Comparison of ENCODE assay signal across 7 mouse cellular contexts in the genomic region with DNA sequence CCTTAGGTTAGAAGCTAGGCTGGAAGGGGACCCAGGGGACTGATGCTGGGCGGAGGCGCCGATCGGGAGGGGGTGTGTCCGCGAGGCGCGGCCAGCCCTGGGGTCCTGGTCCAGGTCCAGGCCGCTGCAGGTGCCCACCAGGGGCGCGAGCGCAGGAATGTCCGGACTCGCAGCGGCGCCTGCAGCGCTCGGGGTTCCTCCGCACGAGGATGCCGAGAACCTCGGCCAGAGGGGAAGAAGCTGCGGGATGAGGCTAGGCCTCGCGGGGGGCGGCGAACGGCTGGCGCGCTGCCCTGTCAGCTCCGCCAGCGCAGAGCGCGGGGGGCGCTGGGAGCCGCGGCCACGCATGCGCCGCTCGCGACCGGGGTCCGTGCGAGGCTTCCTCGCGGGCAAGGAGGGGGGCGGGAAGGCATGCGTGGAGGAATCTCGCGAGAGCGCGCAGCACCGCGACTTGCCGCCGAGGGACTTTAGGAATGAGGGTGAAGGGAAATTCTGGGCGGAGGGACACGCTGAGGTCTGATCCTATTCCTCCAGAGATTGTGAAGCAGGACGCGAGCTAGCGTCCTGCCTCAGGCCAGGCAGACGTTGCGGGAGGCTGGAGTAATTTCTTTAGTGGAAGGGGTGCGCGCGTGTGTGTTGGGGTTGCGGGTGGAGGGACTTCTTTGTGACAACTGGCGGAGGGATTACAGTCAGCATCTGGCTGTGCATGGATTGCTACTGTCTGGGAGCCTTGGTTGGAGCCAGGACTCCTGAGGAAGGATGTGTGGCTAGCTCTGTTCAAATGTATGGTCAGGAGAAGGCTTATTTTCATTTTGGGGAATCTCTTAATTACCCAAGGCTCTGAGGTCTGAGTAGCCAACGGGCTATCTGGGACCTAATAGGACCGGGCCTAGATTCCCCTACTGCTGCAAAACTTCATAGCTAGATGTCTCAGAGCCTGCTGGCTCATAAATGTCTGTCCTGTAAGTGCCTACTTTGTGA. TPM values are rescaled to one million over a fixed set of nuclear protein-coding genes. Genes with fewer than 3 reads are reported as not detected.
DNase-seq lines count a peak whose midpoint lies in the region; ATAC-seq lines count a peak whose summit lies in the region.

A gene (minus strand): TSS at position 211 of the 981 bp plus-strand sequence.

- no peaks in the 10 kb centered on the region for H3K9me3 ChIP-seq in embryonic facial prominence, embryonic 12.5 days

- intact Hi-C loops in left cerebral cortex, postnatal 25 days (cut with DNase I), result no loop called here

- H3K4me3 ChIP-seq in embryonic facial prominence, embryonic 12.5 days, result peak within 1 kb of the TSS; percentile 73

- H3K9ac ChIP-seq in embryonic facial prominence, embryonic 12.5 days, result peak within 1 kb of the TSS; percentile 77

- peak within 1 kb of the TSS; percentile 89 for H3K4me2 ChIP-seq in embryonic facial prominence, embryonic 12.5 days (replicated peaks)

- peak; percentile 91 for ATAC-seq in embryonic facial prominence, embryonic 12.5 days (ENCODE audit: insufficient number of reproducible peaks, insufficient read depth, low FRiP score, low TSS enrichment)

- 1% methylated on average over 70 of the region's 71 CpGs for WGBS in embryonic facial prominence, embryonic 12.5 days

- peak; percentile 98 for DNase-seq in brain, adult 2 months (ENCODE audit: low read depth, low spot score)
- peak; percentile 98 for DNase-seq in heart, adult 11 months
- DNase-seq in kidney, adult 11 months, result peak; percentile 61
- DNase-seq in left cerebral cortex, postnatal 25 days (ENCODE audit: low spot score in 2 of 2), result peak; percentile 92 to 95
- DNase-seq in mesoderm, embryonic 11.5 days (ENCODE audit: low read depth, low spot score), result peak; percentile 97
- peak; percentile 8 for DNase-seq in skeletal muscle tissue, adult 2 months (ENCODE audit: low read depth, low spot score)

- peaks cover 12% of the 10 kb centered on the region; the same call in 1 of the 2 replicates for H3K36me3 ChIP-seq in embryonic facial prominence, embryonic 12.5 days

- no peaks in the 10 kb centered on the region for H3K27me3 ChIP-seq in embryonic facial prominence, embryonic 12.5 days

- peak within 1 kb of the TSS; percentile 71 for H3K27ac ChIP-seq in embryonic facial prominence, embryonic 12.5 days

- peaks cover 16% of the 10 kb centered on the region for H3K4me1 ChIP-seq in embryonic facial prominence, embryonic 12.5 days

RNA-seq across cellular contexts. Expression of the gene that starts here (rescaled TPM):
- polyA plus RNA-seq in embryonic facial prominence, embryonic 12.5 days (2016; fragmentation: Nextera tagmentation; extraction: Ambion mirVana), result 7.0 and 8.1 TPM in 2 replicates
- 10 to 100 TPM; 14.3 to 18.8 TPM for total RNA-seq in left cerebral cortex, postnatal 25 days (2021)

Comparison
In these comparisons a context has a peak if more than half of its experiments do, and no peak if none do; other contexts are left out.
1. Peak in every context shown above with its lines: DNase-seq, ATAC-seq, H3K4me3 ChIP-seq and H3K27ac ChIP-seq.
2. DNase-seq: peak in every context shown above with its lines; median percentile 98 in brain, adult 2 months; 98 in heart, adult 11 months; 97 in mesoderm, embryonic 11.5 days; 94 in left cerebral cortex, postnatal 25 days; 61 in kidney, adult 11 months; 8 in skeletal muscle tissue, adult 2 months.